Mouse (Mus musculus) testis, adult 2 months (tissue): ENCODE data around the gene Ubfd1.

Experiments used
- CTCF ChIP-seq: fragments of 200-500 bp; IDR thresholded peaks from 2 replicates; pipeline ENCODE4 v1.5.1; 2012; ENCODE audit warnings: low read depth, mild to moderate bottlenecking, inconsistent platforms, low read length, moderate library complexity; ENCODE audit not compliant: control insufficient read depth, insufficient read depth, insufficient replicate concordance
- POLR2A ChIP-seq: fragments of 200-500 bp; IDR thresholded peaks from 2 replicates; pipeline ENCODE4 v1.6.1; 2012; ENCODE audit warnings: low read depth, mild to moderate bottlenecking, inconsistent platforms, low read length, moderate library complexity; ENCODE audit not compliant: control insufficient read depth

GRCm38 (mm10) chr7:122108206-122108605 lies 41.2 kb downstream of the Ubfd1 start:
- no peak for TF ChIP-seq POLR2A
- TF ChIP-seq CTCF, result no peak
